17 mouse cellular contexts compared by ENCODE assay signal in genomic region chr9:113830219-113830618, GRCm38 (mm10).
"Had no signal": no experiment of that assay in that cellular context is flagged by ENCODE, and none has a peak within 500 bp of the region (broad histone marks: within the 10 kb centered on the region; RNA-seq: fewer than 3 reads in every experiment).

No protein-coding gene starts in this region.

- H3K4me3 ChIP-seq: liver, embryonic 13.5 days; liver, embryonic 15.5 days; lung, embryonic 15.5 days; midbrain, embryonic 13.5 days; midbrain, embryonic 15.5 days; neural tube, embryonic 12.5 days; stomach, embryonic 15.5 days had no signal

- H3K9ac ChIP-seq: liver, embryonic 13.5 days; liver, embryonic 15.5 days; liver, postnatal 0 days; lung, embryonic 15.5 days; midbrain, embryonic 13.5 days; midbrain, embryonic 15.5 days; neural tube, embryonic 12.5 days; stomach, embryonic 15.5 days had no signal

- DNase-seq: liver, embryonic 13.5 days; liver, postnatal 0 days; lung, adult 2 months; lung, postnatal 10 days; lung, postnatal 4 days; right cerebral cortex, postnatal 14 days; thymus, postnatal 14 days; thymus, postnatal 36 days had no signal

- H3K9me3 ChIP-seq: liver, embryonic 13.5 days; liver, embryonic 15.5 days; lung, embryonic 15.5 days; midbrain, embryonic 13.5 days; midbrain, embryonic 15.5 days; neural tube, embryonic 12.5 days; stomach, embryonic 15.5 days had no signal

- H3K36me3 ChIP-seq: liver, embryonic 13.5 days; liver, embryonic 15.5 days; lung, embryonic 15.5 days; midbrain, embryonic 13.5 days; midbrain, embryonic 15.5 days; stomach, embryonic 15.5 days had no signal

- H3K27ac ChIP-seq: liver, embryonic 13.5 days; liver, embryonic 15.5 days; lung, embryonic 15.5 days; midbrain, embryonic 13.5 days; midbrain, embryonic 15.5 days; neural tube, embryonic 12.5 days; stomach, embryonic 15.5 days; stomach, postnatal 0 days had no signal

- H3K4me1 ChIP-seq: liver, embryonic 13.5 days; liver, embryonic 15.5 days; midbrain, embryonic 15.5 days had no signal

- H3K27me3 ChIP-seq: liver, embryonic 13.5 days; liver, embryonic 15.5 days; lung, embryonic 15.5 days; midbrain, embryonic 13.5 days; midbrain, embryonic 15.5 days; neural tube, embryonic 12.5 days; stomach, embryonic 15.5 days had no signal

- H3K4me2 ChIP-seq: liver, embryonic 11.5 days; liver, embryonic 13.5 days; liver, embryonic 15.5 days; lung, embryonic 15.5 days; midbrain, embryonic 11.5 days; midbrain, embryonic 13.5 days; midbrain, embryonic 15.5 days; neural tube, embryonic 12.5 days; stomach, embryonic 15.5 days had no signal

- ATAC-seq: liver, postnatal 0 days; midbrain, embryonic 13.5 days; midbrain, embryonic 15.5 days had no signal
